Mouse (Mus musculus) ES-Bruce4 (cell line): Measurements from ENCODE around the gene Ffar2.

Source experiments
- CTCF ChIP-seq: IDR thresholded peaks from one replicate; pipeline ENCODE4 v1.8.1; 2011; ENCODE audit warnings: low read depth, low read length
- POLR2A ChIP-seq: IDR thresholded peaks from one replicate; pipeline ENCODE4 v1.8.1; 2011; ENCODE audit warnings: low read length; ENCODE audit not compliant: insufficient read depth

- no peak for TF ChIP-seq CTCF
- TF ChIP-seq POLR2A, result no peak
Measured at GRCm38 (mm10) chr7:30820131-30820530, 3.4 kb downstream of the Ffar2 start.
